Comparison of ENCODE assay signal across 9 mouse cellular contexts in genomic region chr6:16797669-16798068, GRCm38 (mm10).
DNase-seq lines count a peak whose midpoint lies in the region; ATAC-seq and TF ChIP-seq lines count a peak whose summit lies in the region.
"Had no signal": no experiment of that assay in that cellular context is flagged by ENCODE, and none has a peak within 500 bp of the region (broad histone marks: within the 10 kb centered on the region; RNA-seq: fewer than 3 reads in every experiment).

No protein-coding gene starts in this region.

- TF ChIP-seq POLR2A in cortical plate, adult 2 months (IDR thresholded peaks at IDR 0.05; ENCODE audit: extremely low read depth, insufficient read depth, low read length) = no peak

- WGBS in heart, embryonic 11.5 days (ENCODE audit: insufficient replicate concordance) = 44% methylated on average over 10 of the region's 10 CpGs

- H3K4me2 ChIP-seq in heart, embryonic 11.5 days = no peak overlapping the region
- H3K4me2 ChIP-seq: heart, embryonic 15.5 days had no signal

- H3K9me3 ChIP-seq in heart, embryonic 11.5 days (replicated peaks; ENCODE audit: control insufficient read depth, low read length) = no peaks in the 10 kb centered on the region
- H3K9me3 ChIP-seq: heart, embryonic 15.5 days had no signal

- ATAC-seq in heart, embryonic 11.5 days (replicated peaks; ENCODE audit: insufficient number of reproducible peaks, low FRiP score, low TSS enrichment) = no peak
- ATAC-seq in hematopoietic stem cell, adult 5-6 weeks (replicated peaks in 1 of 2; ENCODE audit: insufficient read depth in 1 of 2, low FRiP score in 2 of 2, low TSS enrichment in 1 of 2, low read depth in 1 of 2, poor library complexity in 2 of 2, severe bottlenecking in 2 of 2) = peak; percentile 64 to 80; a peak in 3 of 4 replicates

- no peaks in the 10 kb centered on the region for H3K36me3 ChIP-seq in heart, embryonic 11.5 days (ENCODE audit: control insufficient read depth, insufficient read depth, low read length)
- H3K36me3 ChIP-seq: heart, embryonic 15.5 days had no signal

- no peak overlapping the region for H3K9ac ChIP-seq in heart, embryonic 11.5 days (ENCODE audit: low read depth, low read length)
- H3K9ac ChIP-seq: heart, embryonic 15.5 days had no signal

- peak; percentile 36; the same call in 1 of the 2 replicates for TF ChIP-seq CTCF in cortical plate, adult 2 months (IDR thresholded peaks at IDR 0.05; ENCODE audit: extremely low read depth, insufficient read depth, low read length)

- peak; percentile 1 for DNase-seq in heart, adult 8-10 months (ENCODE audit: low spot score)
- peak; percentile 4 to 35 for DNase-seq in layer of hippocampus, adult 8-10 months (ENCODE audit: low spot score in 2 of 2)
- peak; percentile 41 for DNase-seq in lung, postnatal 36 days
- DNase-seq in right cerebral cortex, postnatal 4 days = peak; percentile 21
- no peak for DNase-seq in thymus, postnatal 36 days

- no peaks in the 10 kb centered on the region for H3K27me3 ChIP-seq in heart, embryonic 11.5 days (ENCODE audit: control insufficient read depth, insufficient read depth, low read length)
- H3K27me3 ChIP-seq: heart, embryonic 15.5 days had no signal

- H3K4me1 ChIP-seq in heart, embryonic 11.5 days (ENCODE audit: control insufficient read depth, insufficient read depth, low read length) = no peaks in the 10 kb centered on the region
- H3K4me1 ChIP-seq in cortical plate, adult 2 months (ENCODE audit: control insufficient read depth, insufficient read depth, low read length) = no peaks in the 10 kb centered on the region
- H3K4me1 ChIP-seq: heart, embryonic 15.5 days had no signal

- no peak overlapping the region for H3K4me3 ChIP-seq in heart, embryonic 11.5 days (ENCODE audit: low read depth, low read length)
- no peak overlapping the region for H3K4me3 ChIP-seq in cortical plate, adult 2 months (ENCODE audit: insufficient read depth, low read length)
- H3K4me3 ChIP-seq: heart, embryonic 15.5 days had no signal

- H3K27ac ChIP-seq in heart, embryonic 11.5 days (ENCODE audit: low read depth, low read length) = no peak overlapping the region
- no peak overlapping the region for H3K27ac ChIP-seq in cortical plate, adult 2 months (ENCODE audit: insufficient read depth, low read length)
- H3K27ac ChIP-seq: heart, embryonic 15.5 days had no signal

Comparison
In these comparisons a context has a peak if more than half of its experiments do, and no peak if none do; other contexts are left out.
1. DNase-seq: peak in heart, adult 8-10 months (single experiment), layer of hippocampus, adult 8-10 months (2 of 2), lung, postnatal 36 days (single experiment) and right cerebral cortex, postnatal 4 days (single experiment); none in thymus, postnatal 36 days (0 of 2).